Mouse (Mus musculus): ENCODE measurements around the gene Sstr2. TPM values are rescaled to one million over a fixed set of nuclear protein-coding genes. Genes with fewer than 3 reads are reported as not detected.

Gene Sstr2
- total and polyA plus RNA-seq, 2 experiments from 2014 or later, result not detected

DNA sequence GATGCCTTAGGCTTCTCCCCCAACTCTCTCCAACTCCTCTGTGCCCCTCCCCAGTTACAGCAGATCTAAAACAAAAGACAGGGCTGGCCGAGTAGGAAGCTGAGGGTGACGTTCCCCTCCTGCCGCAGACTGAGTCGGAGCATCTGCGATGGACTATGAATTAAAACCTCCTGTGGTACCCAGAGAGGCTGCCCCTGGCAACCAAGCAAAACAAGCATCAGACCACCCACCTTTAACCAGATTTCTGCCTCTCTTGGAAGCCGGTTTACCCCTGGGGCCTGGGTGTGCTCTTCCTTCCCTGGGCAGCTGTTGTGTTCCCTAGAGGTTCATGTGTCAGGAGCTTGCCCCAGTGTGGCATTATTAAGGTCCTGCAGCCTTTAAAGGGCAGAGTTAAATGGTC lies 32.7 kb upstream of the Sstr2 start:
- Histone ChIP-seq H3K9me3 (replicated peaks; ENCODE audit: control insufficient read depth, low read length) (no peaks in the 10 kb centered on the region), H3K4me3 (ENCODE audit: low read depth, low read length) (no peak overlapping the region), H3K36me3 (replicated peaks; ENCODE audit: control insufficient read depth, insufficient read depth, low read length) (no peaks in the 10 kb centered on the region), H3K27me3 (ENCODE audit: control insufficient read depth, insufficient read depth, low read length) (no peaks in the 10 kb centered on the region), H3K4me1 (ENCODE audit: control insufficient read depth, insufficient read depth) (no peaks in the 10 kb centered on the region), H3K27ac (ENCODE audit: low read depth) (no peak overlapping the region), H3K9ac (replicated peaks; ENCODE audit: low read depth, low read length) (no peak overlapping the region), H3K4me2 (ENCODE audit: low read depth, low read length) (no peak overlapping the region)
- ATAC-seq (ENCODE audit: insufficient read depth, low read depth) (no peak), DNase-seq (ENCODE audit: low spot score) (no peak)
- TF ChIP-seq CTCF (IDR thresholded peaks at IDR 0.05; ENCODE audit: low read depth), result no peak
- TF ChIP-seq EP300 (IDR thresholded peaks at IDR 0.05; ENCODE audit: low read depth), result no peak
- WGBS, result 70% methylated on average over 6 of the region's 6 CpGs

DNA sequence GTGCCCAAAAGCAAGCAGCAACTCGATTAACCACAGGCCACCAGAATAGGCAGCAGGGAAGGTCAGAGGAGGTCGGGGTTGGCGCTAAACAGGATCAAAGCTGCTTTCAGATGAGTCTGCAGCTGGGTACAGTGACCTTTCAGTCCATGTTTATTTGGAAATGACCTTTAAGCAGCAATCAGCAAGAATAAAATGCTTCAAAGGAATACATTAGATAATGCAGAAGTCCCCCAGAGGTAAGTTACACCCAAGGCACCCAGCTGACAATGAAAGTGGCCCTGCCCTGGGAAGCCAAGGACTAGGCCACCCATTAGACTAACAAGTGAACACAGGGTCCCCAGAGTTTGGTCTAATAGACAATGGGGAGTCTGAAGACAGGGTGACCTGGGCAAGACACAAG lies 30.2 kb upstream of the Sstr2 start:
- no peak overlapping the region for H3K4me3 ChIP-seq (ENCODE audit: low read depth, low read length)
- H3K27ac ChIP-seq (ENCODE audit: low read depth), result no peak overlapping the region
- no peak overlapping the region for H3K4me2 ChIP-seq (ENCODE audit: low read depth, low read length)
- no peaks in the 10 kb centered on the region for H3K36me3 ChIP-seq (replicated peaks; ENCODE audit: control insufficient read depth, insufficient read depth, low read length)
- DNase-seq (ENCODE audit: low spot score) (no peak), ATAC-seq (ENCODE audit: insufficient read depth, low read depth) (no peak)
- 52% methylated on average over 3 of the region's 3 CpGs for WGBS
- H3K9ac ChIP-seq (replicated peaks; ENCODE audit: low read depth, low read length), result no peak overlapping the region
- no peaks in the 10 kb centered on the region for H3K4me1 ChIP-seq (ENCODE audit: control insufficient read depth, insufficient read depth)
- TF ChIP-seq EP300 (IDR thresholded peaks at IDR 0.05; ENCODE audit: low read depth), result no peak
- no peak for TF ChIP-seq CTCF (IDR thresholded peaks at IDR 0.05; ENCODE audit: low read depth)
- H3K27me3 ChIP-seq (ENCODE audit: control insufficient read depth, insufficient read depth, low read length), result no peaks in the 10 kb centered on the region
- no peaks in the 10 kb centered on the region for H3K9me3 ChIP-seq (replicated peaks; ENCODE audit: control insufficient read depth, low read length)

DNA sequence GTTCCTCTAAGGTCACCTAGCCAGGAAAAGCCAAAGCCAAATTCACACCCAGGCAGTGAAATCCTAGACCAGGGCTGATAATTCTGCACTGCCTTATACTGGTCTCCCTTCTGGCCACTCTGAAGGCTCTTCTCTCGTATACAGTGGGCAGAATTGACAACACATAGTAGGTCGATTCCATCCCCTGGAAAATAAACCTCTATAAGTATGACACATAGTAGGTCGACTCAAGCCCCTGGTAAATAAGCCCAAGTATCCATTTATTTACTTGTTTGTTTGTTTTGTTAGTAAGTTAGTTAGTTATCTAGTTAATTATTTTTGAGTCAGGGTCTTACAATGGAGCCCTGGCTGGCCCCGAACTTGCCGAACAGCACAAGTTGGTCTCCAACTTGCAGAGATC lies 24.0 kb upstream of the Sstr2 start:
- H3K4me3 ChIP-seq (ENCODE audit: low read depth, low read length), result no peak overlapping the region
- H3K27ac ChIP-seq (ENCODE audit: low read depth), result no peak overlapping the region
- DNase-seq (ENCODE audit: low spot score) (no peak), ATAC-seq (ENCODE audit: insufficient read depth, low read depth) (no peak)
- H3K9me3 ChIP-seq (replicated peaks; ENCODE audit: control insufficient read depth, low read length), result no peaks in the 10 kb centered on the region
- 78% methylated on average over 5 of the region's 5 CpGs for WGBS
- no peak for TF ChIP-seq EP300 (IDR thresholded peaks at IDR 0.05; ENCODE audit: low read depth)
- TF ChIP-seq CTCF (IDR thresholded peaks at IDR 0.05; ENCODE audit: low read depth), result no peak
- H3K27me3 ChIP-seq (ENCODE audit: control insufficient read depth, insufficient read depth, low read length), result no peaks in the 10 kb centered on the region
- H3K4me2 ChIP-seq (ENCODE audit: low read depth, low read length), result no peak overlapping the region
- no peaks in the 10 kb centered on the region for H3K4me1 ChIP-seq (ENCODE audit: control insufficient read depth, insufficient read depth)
- H3K9ac ChIP-seq (replicated peaks; ENCODE audit: low read depth, low read length), result no peak overlapping the region
- no peaks in the 10 kb centered on the region for H3K36me3 ChIP-seq (replicated peaks; ENCODE audit: control insufficient read depth, insufficient read depth, low read length)

DNA sequence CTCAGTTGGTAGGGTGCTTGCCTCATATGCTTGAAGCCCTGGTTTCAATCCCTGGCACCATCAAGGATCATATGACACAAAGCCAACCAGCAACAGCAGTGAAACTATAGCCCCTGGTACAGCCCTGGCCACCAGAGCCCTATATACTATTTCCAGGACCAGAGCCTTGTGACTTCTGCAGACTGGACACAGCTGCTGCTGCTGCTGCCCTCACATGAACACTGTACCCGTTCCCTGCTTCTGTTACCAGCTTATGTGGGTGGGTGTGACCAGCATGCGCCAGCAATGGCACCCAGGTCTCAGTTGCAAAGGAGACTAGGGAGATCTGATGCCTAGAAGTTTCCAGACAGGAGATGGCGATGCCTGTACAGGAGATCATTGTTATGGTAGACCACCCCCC lies 21.5 kb upstream of the Sstr2 start:
- Histone ChIP-seq H3K4me2 (ENCODE audit: low read depth, low read length) (no peak overlapping the region), H3K4me1 (ENCODE audit: control insufficient read depth, insufficient read depth) (no peaks in the 10 kb centered on the region), H3K9me3 (replicated peaks; ENCODE audit: control insufficient read depth, low read length) (no peaks in the 10 kb centered on the region), H3K27me3 (ENCODE audit: control insufficient read depth, insufficient read depth, low read length) (no peaks in the 10 kb centered on the region), H3K36me3 (replicated peaks; ENCODE audit: control insufficient read depth, insufficient read depth, low read length) (no peaks in the 10 kb centered on the region), H3K4me3 (ENCODE audit: low read depth, low read length) (no peak overlapping the region), H3K27ac (ENCODE audit: low read depth) (no peak overlapping the region), H3K9ac (replicated peaks; ENCODE audit: low read depth, low read length) (no peak overlapping the region)
- ATAC-seq (ENCODE audit: insufficient read depth, low read depth), result no peak
- no peak for DNase-seq (ENCODE audit: low spot score)
- 85% methylated on average over 3 of the region's 3 CpGs for WGBS
- TF ChIP-seq CTCF (IDR thresholded peaks at IDR 0.05; ENCODE audit: low read depth) (no peak), EP300 (IDR thresholded peaks at IDR 0.05; ENCODE audit: low read depth) (no peak)

DNA sequence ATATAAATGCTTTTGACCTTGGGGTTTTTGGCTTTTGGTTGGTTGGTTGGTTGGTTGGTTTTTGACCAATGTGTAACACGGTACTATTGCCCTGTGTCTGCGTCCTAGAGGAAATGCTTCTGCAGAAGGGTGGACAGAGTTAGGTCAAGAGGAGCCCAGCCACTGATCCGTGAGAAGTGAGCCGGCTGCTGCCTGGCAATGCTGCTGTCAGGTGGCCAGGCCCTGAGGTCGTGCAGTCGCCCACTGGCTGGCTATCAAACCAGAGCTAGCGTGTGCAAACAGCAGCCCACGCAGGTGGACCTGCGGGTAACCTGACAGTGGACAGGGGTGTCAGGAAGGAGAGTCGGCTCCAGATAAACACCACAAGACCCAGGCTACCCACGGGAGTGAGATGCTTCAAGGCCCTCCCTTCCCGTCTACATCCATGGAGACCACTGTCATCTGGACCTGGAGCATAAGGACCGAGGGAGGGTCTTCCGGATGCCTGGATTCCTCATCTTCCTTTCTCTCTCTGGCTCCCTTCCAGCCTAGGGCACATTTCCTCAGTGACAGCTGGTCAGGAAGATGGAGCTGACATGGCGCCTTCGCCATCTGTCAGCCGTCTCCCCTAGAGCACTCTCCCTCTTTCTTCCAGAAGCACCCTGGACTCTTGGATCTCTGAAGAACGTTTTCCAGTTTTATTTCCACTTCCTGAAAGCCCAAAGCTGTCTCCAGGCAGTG lies 18.5 kb upstream of the Sstr2 start:
- no peak for DNase-seq (ENCODE audit: low spot score)

More for the DNA sequence above, 18.5 kb upstream of the Sstr2 start:
- Histone ChIP-seq H3K27me3 (ENCODE audit: control insufficient read depth, insufficient read depth, low read length) (no peaks in the 10 kb centered on the region), H3K9me3 (replicated peaks; ENCODE audit: control insufficient read depth, low read length) (no peaks in the 10 kb centered on the region), H3K36me3 (replicated peaks; ENCODE audit: control insufficient read depth, insufficient read depth, low read length) (no peaks in the 10 kb centered on the region), H3K4me2 (ENCODE audit: low read depth, low read length) (no peak overlapping the region), H3K4me1 (ENCODE audit: control insufficient read depth, insufficient read depth) (no peaks in the 10 kb centered on the region), H3K9ac (replicated peaks; ENCODE audit: low read depth, low read length) (no peak overlapping the region), H3K4me3 (ENCODE audit: low read depth, low read length) (no peak overlapping the region), H3K27ac (ENCODE audit: low read depth) (no peak overlapping the region)
- 76% methylated on average over 18 of the region's 18 CpGs for WGBS
- no peak for ATAC-seq (ENCODE audit: insufficient read depth, low read depth)
- TF ChIP-seq EP300 (IDR thresholded peaks at IDR 0.05; ENCODE audit: low read depth) (no peak), CTCF (IDR thresholded peaks at IDR 0.05; ENCODE audit: low read depth) (no peak)
